Mouse (Mus musculus): ENCODE measurements around the gene Unk. TPM values are rescaled to one million over a fixed set of nuclear protein-coding genes. Genes with fewer than 3 reads are reported as not detected.

Gene Unk
- total RNA-seq (2015; ENCODE audit: low replicate concordance), result 4.2 and 6.9 TPM in 2 replicates
- total RNA-seq (2017; ENCODE audit: low replicate concordance), result 7.9 and 17.3 TPM in 2 replicates

GRCm38 (mm10) chr11:116030088-116030897 is at the start of gene Unk:
TSS of gene Unk (plus strand) at chr11:116030322.
- peak; percentile 87 for ATAC-seq (replicated peaks; ENCODE audit: low FRiP score, poor library complexity, severe bottlenecking)

- ATAC-seq (replicated peaks; ENCODE audit: low FRiP score, poor library complexity, severe bottlenecking), result no peak
These were observed 47.6 kb upstream of the Unk start for GRCm38 (mm10) chr11:115982472-115982871.

GRCm38 (mm10) chr11:115983291-115983690 is 46.8 kb upstream of the Unk start:
- ATAC-seq (replicated peaks; ENCODE audit: low FRiP score, poor library complexity, severe bottlenecking), result no peak

GRCm38 (mm10) chr11:115989686-115990085 is 40.4 kb upstream of the Unk start:
- no peak for ATAC-seq (replicated peaks; ENCODE audit: low FRiP score, poor library complexity, severe bottlenecking)

GRCm38 (mm10) chr11:115992098-115992497 is 38.0 kb upstream of the Unk start:
- ATAC-seq (replicated peaks; ENCODE audit: low FRiP score, poor library complexity, severe bottlenecking), result no peak

GRCm38 (mm10) chr11:115995256-115995655 is 34.9 kb upstream of the Unk start:
- ATAC-seq (replicated peaks; ENCODE audit: low FRiP score, poor library complexity, severe bottlenecking), result no peak

- no peak for ATAC-seq (replicated peaks; ENCODE audit: low FRiP score, poor library complexity, severe bottlenecking)
These were observed 33.1 kb upstream of the Unk start for GRCm38 (mm10) chr11:115997047-115997446.

GRCm38 (mm10) chr11:115997662-115998061 is 32.5 kb upstream of the Unk start:
- ATAC-seq (replicated peaks; ENCODE audit: low FRiP score, poor library complexity, severe bottlenecking), result no peak

GRCm38 (mm10) chr11:115999027-115999426 is 31.1 kb upstream of the Unk start:
- no peak for ATAC-seq (replicated peaks; ENCODE audit: low FRiP score, poor library complexity, severe bottlenecking)

- ATAC-seq (replicated peaks; ENCODE audit: low FRiP score, poor library complexity, severe bottlenecking), result no peak
These were observed 30.5 kb upstream of the Unk start for GRCm38 (mm10) chr11:115999538-116000143.

- ATAC-seq (replicated peaks; ENCODE audit: low FRiP score, poor library complexity, severe bottlenecking), result no peak
These were observed 29.5 kb upstream of the Unk start for GRCm38 (mm10) chr11:116000607-116001006.

GRCm38 (mm10) chr11:116001725-116002124 is 28.4 kb upstream of the Unk start:
- ATAC-seq (replicated peaks; ENCODE audit: low FRiP score, poor library complexity, severe bottlenecking), result no peak

- ATAC-seq (replicated peaks; ENCODE audit: low FRiP score, poor library complexity, severe bottlenecking), result no peak
These were observed 27.2 kb upstream of the Unk start for GRCm38 (mm10) chr11:116002894-116003293.

GRCm38 (mm10) chr11:116004186-116004823 is 25.8 kb upstream of the Unk start:
- ATAC-seq (replicated peaks; ENCODE audit: low FRiP score, poor library complexity, severe bottlenecking), result no peak

- peak; percentile 31; the same call in 1 of the 2 replicates for ATAC-seq (replicated peaks; ENCODE audit: low FRiP score, poor library complexity, severe bottlenecking)
These were observed 25.1 kb upstream of the Unk start for GRCm38 (mm10) chr11:116004840-116005700.

GRCm38 (mm10) chr11:116005701-116006419 is 24.3 kb upstream of the Unk start:
- no peak for ATAC-seq (replicated peaks; ENCODE audit: low FRiP score, poor library complexity, severe bottlenecking)

GRCm38 (mm10) chr11:116007095-116007850 is 22.8 kb upstream of the Unk start:
- no peak; the same call in 1 of the 2 replicates for ATAC-seq (replicated peaks; ENCODE audit: low FRiP score, poor library complexity, severe bottlenecking)

GRCm38 (mm10) chr11:116008411-116008810 is 21.7 kb upstream of the Unk start:
- ATAC-seq (replicated peaks; ENCODE audit: low FRiP score, poor library complexity, severe bottlenecking), result no peak

All from erythroblast, adult 5-6 weeks (primary cell).